Mouse (Mus musculus): ENCODE results near the gene Mettl16. TPM values are rescaled to one million over a fixed set of nuclear protein-coding genes. Genes with fewer than 3 reads are reported as not detected.
A peak's percentile ranks its signal among the peaks of the same experiment; 100 is the strongest.
"Not testable (repeated sequence)": the region's sequence is repeated elsewhere in the genome, so short reads cannot be mapped to it uniquely, and the experiment has no call there.

The Mettl16 gene
- polyA plus RNA-seq, 1 experiment from 2014 or later = 32.1 TPM

DNA sequence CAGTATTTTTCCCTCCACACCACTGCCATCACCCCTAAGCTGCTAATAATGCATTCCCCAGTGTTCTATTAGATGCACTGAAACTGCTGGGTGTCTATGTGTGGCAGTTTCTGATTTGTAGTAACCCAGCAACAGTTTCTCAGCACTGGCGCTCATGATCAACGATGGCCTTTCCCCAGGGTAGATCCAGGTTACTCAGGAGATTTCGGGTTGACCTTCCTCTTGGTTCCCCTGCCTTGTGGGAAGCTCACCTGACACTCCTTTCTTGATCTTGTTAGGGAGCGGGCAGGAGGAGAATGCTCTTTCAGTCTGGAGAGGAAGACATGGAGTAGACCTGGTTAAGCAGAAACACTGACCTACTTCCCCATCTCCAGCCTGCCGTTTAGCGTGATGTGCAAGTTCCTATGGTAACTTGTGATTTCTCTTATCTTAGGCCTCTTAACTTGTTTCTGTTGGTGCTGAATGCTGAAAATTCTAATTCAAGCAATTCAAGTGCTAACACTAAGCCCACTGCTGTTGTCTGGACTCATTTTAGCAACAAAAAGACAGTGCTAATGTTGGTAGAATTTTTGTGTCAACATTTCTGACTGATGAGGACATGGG lies 37.7 kb downstream of the Mettl16 start:
- H3K36me3 ChIP-seq (ENCODE audit: control insufficient read depth, insufficient read depth, low read length) = peaks cover 28% of the 10 kb centered on the region
- WGBS = 94% methylated on average over 6 of the region's 6 CpGs
- ATAC-seq = no peak
- H3K4me3 ChIP-seq (ENCODE audit: low read depth, low read length) = no peak overlapping the region
- H3K27me3 ChIP-seq (replicated peaks; ENCODE audit: control insufficient read depth, insufficient read depth, low read length) = no peaks in the 10 kb centered on the region
- H3K9me3 ChIP-seq (replicated peaks; ENCODE audit: control insufficient read depth, low read length) = no peaks in the 10 kb centered on the region
- H3K9ac ChIP-seq (ENCODE audit: low read length) = no peak overlapping the region
- DNase-seq (ENCODE audit: low spot score) = no peak
- H3K27ac ChIP-seq (ENCODE audit: low read depth, low read length) = no peak overlapping the region
- H3K4me2 ChIP-seq (ENCODE audit: low read length) = no peak overlapping the region
- H3K4me1 ChIP-seq (ENCODE audit: control insufficient read depth, insufficient read depth, low read length) = no peaks in the 10 kb centered on the region

DNA sequence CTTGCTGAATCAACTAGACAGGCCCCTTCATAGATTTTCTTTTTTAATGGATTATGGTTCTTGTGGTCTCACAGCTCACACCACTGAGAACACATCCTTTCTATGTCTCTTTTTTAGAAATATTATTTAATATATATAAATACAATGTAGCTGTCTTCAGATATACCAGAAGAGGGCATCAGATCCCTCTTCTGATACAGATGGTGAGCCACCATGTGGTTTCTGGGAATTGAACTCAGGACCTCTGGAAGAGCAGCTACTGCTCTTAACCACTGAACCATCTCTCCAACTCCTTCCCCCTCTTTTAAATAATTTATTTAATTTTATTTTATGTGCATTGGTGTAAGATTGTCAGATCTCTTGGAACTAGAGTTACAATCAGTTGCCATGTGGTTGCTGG lies 39.5 kb downstream of the Mettl16 start:
- Histone ChIP-seq H3K27me3 (replicated peaks; ENCODE audit: control insufficient read depth, insufficient read depth, low read length) (no peaks in the 10 kb centered on the region), H3K4me1 (ENCODE audit: control insufficient read depth, insufficient read depth, low read length) (no peaks in the 10 kb centered on the region), H3K9me3 (replicated peaks; ENCODE audit: control insufficient read depth, low read length) (no peaks in the 10 kb centered on the region), H3K4me3 (ENCODE audit: low read depth, low read length) (no peak overlapping the region), H3K27ac (ENCODE audit: low read depth, low read length) (no peak overlapping the region), H3K4me2 (ENCODE audit: low read length) (no peak overlapping the region), H3K36me3 (ENCODE audit: control insufficient read depth, insufficient read depth, low read length) (peaks cover 21% of the 10 kb centered on the region), H3K9ac (ENCODE audit: low read length) (no peak overlapping the region)
- ATAC-seq (no peak), DNase-seq (ENCODE audit: low spot score) (no peak)

GRCm38 (mm10) chr11:74811027-74811426 lies 40.4 kb downstream of the Mettl16 start:
- not testable (repeated sequence) for H3K4me1 ChIP-seq (ENCODE audit: control insufficient read depth, insufficient read depth, low read length); H3K4me3 ChIP-seq (ENCODE audit: low read depth, low read length); H3K9me3 ChIP-seq (replicated peaks; ENCODE audit: control insufficient read depth, low read length); H3K27me3 ChIP-seq (replicated peaks; ENCODE audit: control insufficient read depth, insufficient read depth, low read length); ATAC-seq; DNase-seq (ENCODE audit: low spot score); H3K9ac ChIP-seq (ENCODE audit: low read length); H3K4me2 ChIP-seq (ENCODE audit: low read length); H3K27ac ChIP-seq (ENCODE audit: low read depth, low read length)
- WGBS = 97% methylated on average over 3 of the region's 3 CpGs
- peaks cover 14% of the 10 kb centered on the region for H3K36me3 ChIP-seq (ENCODE audit: control insufficient read depth, insufficient read depth, low read length)

- Histone ChIP-seq H3K9me3 (replicated peaks; ENCODE audit: control insufficient read depth, low read length) (no peaks in the 10 kb centered on the region), H3K36me3 (ENCODE audit: control insufficient read depth, insufficient read depth, low read length) (peaks cover 13% of the 10 kb centered on the region), H3K4me1 (ENCODE audit: control insufficient read depth, insufficient read depth, low read length) (no peaks in the 10 kb centered on the region), H3K4me2 (ENCODE audit: low read length) (no peak overlapping the region), H3K4me3 (ENCODE audit: low read depth, low read length) (no peak overlapping the region), H3K27me3 (replicated peaks; ENCODE audit: control insufficient read depth, insufficient read depth, low read length) (no peaks in the 10 kb centered on the region), H3K9ac (ENCODE audit: low read length) (no peak overlapping the region), H3K27ac (ENCODE audit: low read depth, low read length) (no peak overlapping the region)
- no peak for ATAC-seq
- DNase-seq (ENCODE audit: low spot score) = no peak
- WGBS = 88% methylated on average over 5 of the region's 5 CpGs
Observed at GRCm38 (mm10) chr11:74811538-74811937, 40.9 kb downstream of the Mettl16 start.

DNA sequence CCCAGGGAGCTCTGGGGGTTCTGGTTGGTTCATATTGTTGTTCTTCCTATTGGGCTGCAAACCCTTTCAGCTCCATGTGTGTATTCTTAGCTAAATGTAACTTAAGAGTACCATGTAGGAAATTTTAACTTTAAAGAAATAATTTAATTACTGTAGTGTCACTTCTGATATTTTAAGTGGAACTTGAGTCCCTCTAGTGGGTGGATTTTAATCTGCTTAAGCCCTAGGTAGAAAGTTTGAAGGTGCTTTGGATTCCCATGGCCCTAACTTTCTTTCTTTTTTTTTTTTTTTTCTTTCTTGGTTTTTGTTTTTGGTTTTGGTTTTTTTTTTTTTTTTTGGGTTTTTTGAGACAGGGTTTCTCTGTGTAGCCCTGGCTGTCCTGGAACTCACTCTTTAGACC lies 45.2 kb downstream of the Mettl16 start:
- Histone ChIP-seq H3K4me2 (ENCODE audit: low read length) (no peak overlapping the region), H3K36me3 (ENCODE audit: control insufficient read depth, insufficient read depth, low read length) (peaks cover 37% of the 10 kb centered on the region), H3K9ac (ENCODE audit: low read length) (no peak overlapping the region), H3K27ac (ENCODE audit: low read depth, low read length) (no peak overlapping the region), H3K4me3 (ENCODE audit: low read depth, low read length) (no peak overlapping the region), H3K4me1 (ENCODE audit: control insufficient read depth, insufficient read depth, low read length) (no peaks in the 10 kb centered on the region), H3K27me3 (replicated peaks; ENCODE audit: control insufficient read depth, insufficient read depth, low read length) (no peaks in the 10 kb centered on the region), H3K9me3 (replicated peaks; ENCODE audit: control insufficient read depth, low read length) (no peaks in the 10 kb centered on the region)
- DNase-seq (ENCODE audit: low spot score) = no peak
- ATAC-seq = no peak

GRCm38 (mm10) chr11:74820921-74821320 lies 50.3 kb downstream of the Mettl16 start:
- Histone ChIP-seq H3K4me2 (ENCODE audit: low read length) (no peak overlapping the region), H3K4me3 (ENCODE audit: low read depth, low read length) (no peak overlapping the region), H3K4me1 (ENCODE audit: control insufficient read depth, insufficient read depth, low read length) (no peaks in the 10 kb centered on the region), H3K9ac (ENCODE audit: low read length) (no peak overlapping the region), H3K27ac (ENCODE audit: low read depth, low read length) (no peak overlapping the region), H3K9me3 (replicated peaks; ENCODE audit: control insufficient read depth, low read length) (no peaks in the 10 kb centered on the region), H3K36me3 (ENCODE audit: control insufficient read depth, insufficient read depth, low read length) (peaks cover 37% of the 10 kb centered on the region), H3K27me3 (replicated peaks; ENCODE audit: control insufficient read depth, insufficient read depth, low read length) (no peaks in the 10 kb centered on the region)
- DNase-seq (ENCODE audit: low spot score) (no peak), ATAC-seq (no peak)
- WGBS = 72% methylated on average over 1 of the region's 1 CpGs

DNA sequence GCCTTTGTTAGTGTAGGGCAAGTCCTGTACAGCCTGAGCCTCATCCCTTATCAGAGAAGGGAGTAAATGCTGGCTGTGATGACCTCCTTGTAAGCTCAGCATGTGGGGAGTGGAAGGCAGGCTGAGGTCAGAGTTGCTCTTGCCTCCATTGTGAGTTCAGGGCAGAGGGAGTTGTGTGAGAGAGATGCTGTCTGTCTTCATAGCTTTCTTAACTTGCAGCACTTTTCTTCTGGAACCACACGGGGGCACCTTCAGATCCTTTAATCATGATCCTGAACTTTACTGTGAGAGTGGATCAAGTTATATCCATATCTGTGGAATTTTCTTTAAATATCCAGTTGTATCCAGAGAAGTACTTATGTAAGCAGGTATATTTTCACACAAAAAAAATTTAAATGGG lies 50.8 kb downstream of the Mettl16 start:
- no peak overlapping the region for H3K4me3 ChIP-seq (ENCODE audit: low read depth, low read length)
- WGBS = 43% methylated on average over 1 of the region's 1 CpGs
- H3K27ac ChIP-seq (ENCODE audit: low read depth, low read length) = no peak overlapping the region
- no peak overlapping the region for H3K4me2 ChIP-seq (ENCODE audit: low read length)
- no peak overlapping the region for H3K9ac ChIP-seq (ENCODE audit: low read length)
- H3K9me3 ChIP-seq (replicated peaks; ENCODE audit: control insufficient read depth, low read length) = no peaks in the 10 kb centered on the region
- DNase-seq (ENCODE audit: low spot score) (peak; percentile 46), ATAC-seq (no peak)
- H3K27me3 ChIP-seq (replicated peaks; ENCODE audit: control insufficient read depth, insufficient read depth, low read length) = no peaks in the 10 kb centered on the region
- peaks cover 34% of the 10 kb centered on the region for H3K36me3 ChIP-seq (ENCODE audit: control insufficient read depth, insufficient read depth, low read length)
- H3K4me1 ChIP-seq (ENCODE audit: control insufficient read depth, insufficient read depth, low read length) = no peaks in the 10 kb centered on the region

GRCm38 (mm10) chr11:74822746-74823440 lies 52.3 kb downstream of the Mettl16 start:
- Histone ChIP-seq H3K4me2 (ENCODE audit: low read length) (no peak overlapping the region), H3K36me3 (ENCODE audit: control insufficient read depth, insufficient read depth, low read length) (peaks cover 20% of the 10 kb centered on the region), H3K9me3 (replicated peaks; ENCODE audit: control insufficient read depth, low read length) (no peaks in the 10 kb centered on the region), H3K27me3 (replicated peaks; ENCODE audit: control insufficient read depth, insufficient read depth, low read length) (no peaks in the 10 kb centered on the region), H3K9ac (ENCODE audit: low read length) (no peak overlapping the region), H3K27ac (ENCODE audit: low read depth, low read length) (no peak overlapping the region), H3K4me3 (ENCODE audit: low read depth, low read length) (no peak overlapping the region), H3K4me1 (ENCODE audit: control insufficient read depth, insufficient read depth, low read length) (no peaks in the 10 kb centered on the region)
- 81% methylated on average over 7 of the region's 7 CpGs for WGBS
- DNase-seq (ENCODE audit: low spot score) = no peak
- ATAC-seq = no peak

DNA sequence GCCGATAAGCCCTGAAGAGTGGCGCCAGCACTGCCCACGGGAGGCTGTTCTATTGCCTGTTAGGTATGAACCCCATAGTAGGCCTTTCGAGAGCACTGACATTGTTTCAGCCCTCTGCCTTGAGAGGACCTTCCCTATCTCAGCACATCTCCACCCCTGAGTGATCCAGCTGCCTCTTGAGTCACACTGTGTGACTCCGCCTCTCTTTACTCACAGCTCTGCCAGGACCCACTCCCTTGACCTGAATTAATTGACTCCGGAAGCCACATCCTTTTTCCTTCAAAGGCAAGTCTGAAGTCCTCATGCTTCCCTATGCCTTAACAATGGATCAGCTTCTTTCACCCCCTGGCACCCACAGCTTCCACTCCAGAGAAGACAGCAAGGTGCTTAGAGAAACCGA lies 55.5 kb downstream of the Mettl16 start:
- H3K4me1 ChIP-seq (ENCODE audit: control insufficient read depth, insufficient read depth, low read length) = peaks cover 7% of the 10 kb centered on the region
- H3K9me3 ChIP-seq (replicated peaks; ENCODE audit: control insufficient read depth, low read length) = no peaks in the 10 kb centered on the region
- H3K27ac ChIP-seq (ENCODE audit: low read depth, low read length) = no peak overlapping the region
- H3K36me3 ChIP-seq (ENCODE audit: control insufficient read depth, insufficient read depth, low read length) = no peaks in the 10 kb centered on the region
- H3K4me2 ChIP-seq (ENCODE audit: low read length) = no peak overlapping the region
- H3K9ac ChIP-seq (ENCODE audit: low read length) = no peak overlapping the region
- H3K4me3 ChIP-seq (ENCODE audit: low read depth, low read length) = no peak overlapping the region
- no peaks in the 10 kb centered on the region for H3K27me3 ChIP-seq (replicated peaks; ENCODE audit: control insufficient read depth, insufficient read depth, low read length)
- no peak for ATAC-seq
- DNase-seq (ENCODE audit: low spot score) = no peak
- WGBS = 78% methylated on average over 7 of the region's 7 CpGs
